Mouse (Mus musculus) E14TG2a.4 (cell line): Measurements from ENCODE around the gene Ndufv1.
"Not testable (repeated sequence)": the region's sequence is repeated elsewhere in the genome, so short reads cannot be mapped to it uniquely, and the experiment has no call there.

Experiments used
- H3K27me3 ChIP-seq: 2 replicates; pipeline ENCODE4 v1.6.1; 2014; ENCODE audit warnings: low read length, control low read depth; ENCODE audit not compliant: insufficient read depth
- H3K36me3 ChIP-seq: 2 replicates; pipeline ENCODE4 v1.6.1; 2014; ENCODE audit warnings: low read length, control low read depth; ENCODE audit not compliant: insufficient read depth
- H3K4me1 ChIP-seq: replicated peaks from 2 replicates; pipeline ENCODE4 v1.6.1; 2014; ENCODE audit warnings: low read depth, low read length, control low read depth
- H3K4me3 ChIP-seq: replicated peaks from 2 replicates; pipeline ENCODE4 v1.5.1; 2014; ENCODE audit warnings: mild to moderate bottlenecking, low read length
- H3K9me3 ChIP-seq: 2 replicates; pipeline ENCODE4 v1.6.1; 2014; ENCODE audit warnings: low read length, control low read depth
- CTCF ChIP-seq: conservative IDR thresholded peaks from 2 replicates; pipeline ENCODE4 v1.5.1; 2014; ENCODE audit warnings: low read length
- NANOG ChIP-seq: IDR thresholded peaks from 2 replicates; pipeline ENCODE4 v1.6.1; 2014; ENCODE audit warnings: borderline replicate concordance, low read length, mixed read lengths
- POU5F1 ChIP-seq: IDR thresholded peaks from 2 replicates; pipeline ENCODE4 v1.6.1; 2014; ENCODE audit warnings: low read length, borderline replicate concordance

Gene Ndufv1

GRCm38 (mm10) chr19:4055947-4056693 is 43.5 kb upstream of the Ndufv1 start:
- no peaks in the 10 kb centered on the region for H3K9me3 ChIP-seq
- H3K4me1 ChIP-seq: peaks cover 80% of the 10 kb centered on the region
- H3K4me3 ChIP-seq: peak overlapping the region; percentile 59
- H3K36me3 ChIP-seq: no peaks in the 10 kb centered on the region
- no peaks in the 10 kb centered on the region for H3K27me3 ChIP-seq
- no peak for TF ChIP-seq CTCF
- no peak for TF ChIP-seq POU5F1
- TF ChIP-seq NANOG: no peak

GRCm38 (mm10) chr19:4055216-4055946 is 42.8 kb upstream of the Ndufv1 start:
- H3K27me3 ChIP-seq: no peaks in the 10 kb centered on the region
- H3K9me3 ChIP-seq: peaks cover 3% of the 10 kb centered on the region; the same call in 1 of the 2 replicates
- H3K36me3 ChIP-seq: no peaks in the 10 kb centered on the region
- TF ChIP-seq POU5F1 (no peak), CTCF (no peak), NANOG (no peak)
- peak overlapping the region; percentile 59 for H3K4me3 ChIP-seq
- peaks cover 73% of the 10 kb centered on the region for H3K4me1 ChIP-seq

GRCm38 (mm10) chr19:4054613-4055012 is 42.0 kb upstream of the Ndufv1 start:
- Histone ChIP-seq H3K27me3 (no peaks in the 10 kb centered on the region), H3K9me3 (peaks cover 3% of the 10 kb centered on the region; the same call in 1 of the 2 replicates), H3K4me3 (no peak overlapping the region), H3K36me3 (no peaks in the 10 kb centered on the region), H3K4me1 (peaks cover 68% of the 10 kb centered on the region)
- TF ChIP-seq NANOG: no peak
- TF ChIP-seq CTCF: no peak
- no peak for TF ChIP-seq POU5F1

GRCm38 (mm10) chr19:4052516-4053030 is 40.0 kb upstream of the Ndufv1 start:
- Histone ChIP-seq H3K9me3 (peaks cover 3% of the 10 kb centered on the region; the same call in 1 of the 2 replicates), H3K27me3 (no peaks in the 10 kb centered on the region), H3K4me3 (no peak overlapping the region), H3K36me3 (no peaks in the 10 kb centered on the region), H3K4me1 (peaks cover 58% of the 10 kb centered on the region)
- no peak for TF ChIP-seq CTCF

GRCm38 (mm10) chr19:4051741-4052515 is 39.3 kb upstream of the Ndufv1 start:
- H3K4me3 ChIP-seq: no peak overlapping the region
- H3K9me3 ChIP-seq: peaks cover 3% of the 10 kb centered on the region; the same call in 1 of the 2 replicates
- peak; percentile 81 for TF ChIP-seq CTCF
- no peak for TF ChIP-seq NANOG
- peaks cover 58% of the 10 kb centered on the region for H3K4me1 ChIP-seq
- H3K27me3 ChIP-seq: no peaks in the 10 kb centered on the region
- H3K36me3 ChIP-seq: no peaks in the 10 kb centered on the region

GRCm38 (mm10) chr19:4051016-4051415 is 38.4 kb upstream of the Ndufv1 start:
- Histone ChIP-seq H3K27me3 (no peaks in the 10 kb centered on the region), H3K36me3 (no peaks in the 10 kb centered on the region), H3K4me1 (peaks cover 57% of the 10 kb centered on the region), H3K9me3 (peaks cover 3% of the 10 kb centered on the region; the same call in 1 of the 2 replicates), H3K4me3 (no peak overlapping the region)
- TF ChIP-seq POU5F1 (no peak), CTCF (peak; percentile 31)

- H3K27me3 ChIP-seq, H3K4me3 ChIP-seq, H3K36me3 ChIP-seq: not testable (repeated sequence)
- peak; percentile 22 for TF ChIP-seq CTCF
- Histone ChIP-seq H3K4me1 (peaks cover 53% of the 10 kb centered on the region), H3K9me3 (peaks cover 10% of the 10 kb centered on the region)
These were observed 36.5 kb upstream of the Ndufv1 start for GRCm38 (mm10) chr19:4049069-4049468.

GRCm38 (mm10) chr19:4047859-4048258 is 35.3 kb upstream of the Ndufv1 start:
- no peaks in the 10 kb centered on the region for H3K27me3 ChIP-seq
- H3K36me3 ChIP-seq: no peaks in the 10 kb centered on the region
- peak overlapping the region; percentile 70 for H3K4me3 ChIP-seq
- H3K9me3 ChIP-seq: peaks cover 15% of the 10 kb centered on the region
- H3K4me1 ChIP-seq: peaks cover 55% of the 10 kb centered on the region
- TF ChIP-seq CTCF (peak; percentile 71), NANOG (no peak)
